Mouse (Mus musculus) adrenal gland, adult 18-20 months (tissue): Measurements from ENCODE around the gene Upk1a. TPM values are rescaled to one million over a fixed set of nuclear protein-coding genes. Genes with fewer than 3 reads are reported as not detected.

Source experiments
- microRNA-seq, 2 experiments: library from miRNA; unstranded; fragments of <30 nt; microRNA quantifications; one replicate each; pipeline ENCODE4 v1.2.0; 2021; ENCODE audit warnings: borderline number of aligned reads in 2 of 2
- total RNA-seq, 2 experiments: library from RNA; stranded (reverse); gene quantifications; 1 replicate in 1 of 2; 2 replicates in 1 of 2; pipeline ENCODE4 v1.2.3; 2021

Upk1a gene
- total RNA-seq, 2 experiments from 2014 or later, result 0.19 to 0.20 TPM

Small RNA genes within 50 kb of the gene (microRNA-seq; reads per million reads assigned to microRNA genes)
- gene Mir3569, result 0 reads per million in 2 experiments

Other genes with a start within 250 kb of the Upk1a start
- 10 to 100 TPM; 34.7 to 68.5 TPM for gene Tyrobp, start 199.1 kb downstream of the Upk1a start, total RNA-seq
- gene Hcst, start 193.0 kb downstream of the Upk1a start, total RNA-seq, result 1 to 10 TPM; 1.5 to 1.9 TPM
- gene Nfkbid, start 191.1 kb downstream of the Upk1a start, total RNA-seq, result 1 to 10 TPM; 1.6 to 2.0 TPM
- 10 to 100 TPM; 31.8 to 40.6 TPM for gene Aplp1, start 167.3 kb downstream of the Upk1a start, total RNA-seq
- not detected for gene Kirrel2, start 155.2 kb downstream of the Upk1a start, total RNA-seq
- gene Nphs1, start 154.5 kb downstream of the Upk1a start, total RNA-seq, result not detected
- 1 to 10 TPM in 1 of 2 experiments, not detected in 1; 1.2 TPM for gene Prodh2, start 119.2 kb downstream of the Upk1a start, total RNA-seq
- gene Arhgap33, start 77.8 kb downstream of the Upk1a start, total RNA-seq, result 1 to 10 TPM; 1.8 to 2.7 TPM
- gene Hspb6, start 60.7 kb downstream of the Upk1a start, total RNA-seq, result 10 to 100 TPM; 26.3 to 34.9 TPM
- gene Proser3, start 60.5 kb downstream of the Upk1a start, total RNA-seq, result 1 to 10 TPM; 6.5 to 6.9 TPM
- gene Lin37, start 53.0 kb downstream of the Upk1a start, total RNA-seq, result 10 to 100 TPM; 47.0 to 59.3 TPM
- 10 to 100 TPM; 67.1 to 67.4 TPM for gene U2af1l4, start 49.5 kb downstream of the Upk1a start, total RNA-seq
- gene Gm49396, start 49.5 kb downstream of the Upk1a start, total RNA-seq, result 1 to 10 TPM; 4.6 to 8.2 TPM
- gene Psenen, start 49.2 kb downstream of the Upk1a start, total RNA-seq, result 100 to 1,000 TPM; 130 to 154 TPM
- gene Igflr1, start 47.4 kb downstream of the Upk1a start, total RNA-seq, result 1 to 10 TPM; 3.6 to 4.3 TPM
- 10 to 100 TPM; 37.8 to 56.6 TPM for gene Kmt2b, start 24.1 kb downstream of the Upk1a start, total RNA-seq
- gene Zbtb32, start 13.9 kb downstream of the Upk1a start, total RNA-seq, result under 1 TPM in 1 of 2 experiments, not detected in 1; 0.83 TPM
- gene Cox6b1, start 13.3 kb upstream of the Upk1a start, total RNA-seq, result 1,000 to 10,000 TPM; 1,148 to 1,842 TPM
- gene Etv2, start 23.0 kb upstream of the Upk1a start, total RNA-seq, result not detected
- 10 to 100 TPM; 84.9 to 86.7 TPM for gene Rbm42, start 37.5 kb upstream of the Upk1a start, total RNA-seq
- 1 to 10 TPM; 6.9 to 7.9 TPM for gene Haus5, start 52.1 kb upstream of the Upk1a start, total RNA-seq
- gene Pmis2, start 58.8 kb upstream of the Upk1a start, total RNA-seq, result not detected
- gene 2200002J24Rik, start 86.1 kb upstream of the Upk1a start, total RNA-seq, result 1 to 10 TPM; 2.7 to 6.4 TPM
- 1 to 10 TPM; 1.3 to 2.6 TPM for gene Atp4a, start 99.4 kb upstream of the Upk1a start, total RNA-seq
- gene Tmem147, start 116.7 kb upstream of the Upk1a start, total RNA-seq, result 100 to 1,000 TPM; 197 to 214 TPM
- gene Gapdhs, start 130.8 kb upstream of the Upk1a start, total RNA-seq, result under 1 TPM in 1 of 2 experiments, not detected in 1; 0.20 TPM
- 100 to 1,000 TPM; 145 to 483 TPM for gene Sbsn, start 138.6 kb upstream of the Upk1a start, total RNA-seq
- 1 to 10 TPM; 4.2 to 6.0 TPM for gene Dmkn, start 150.9 kb upstream of the Upk1a start, total RNA-seq
- gene Krtdap, start 175.0 kb upstream of the Upk1a start, total RNA-seq, result 1 to 10 TPM in 1 of 2 experiments, not detected in 1; 2.5 TPM
- 10 to 100 TPM in 1 of 2 experiments, 1 to 10 TPM in 1; 1.6 to 10.5 TPM for gene Ffar2, start 210.9 kb upstream of the Upk1a start, total RNA-seq
- under 1 TPM; 0.23 to 0.26 TPM for gene Ffar3, start 243.3 kb upstream of the Upk1a start, total RNA-seq
- gene Ffar1, start 248.7 kb upstream of the Upk1a start, total RNA-seq, result not detected